ENCODE assay signal across 8 mouse cellular contexts in genomic region chr11:60811054-60811460, GRCm38 (mm10). TPM values are rescaled to one million over a fixed set of nuclear protein-coding genes. Genes with fewer than 3 reads are reported as not detected.
DNase-seq lines count a peak whose midpoint lies in the region; ATAC-seq lines count a peak whose summit lies in the region.

No protein-coding gene starts in this region.

- no peaks in the 10 kb centered on the region for H3K36me3 ChIP-seq in hindbrain, embryonic 15.5 days
- no peaks in the 10 kb centered on the region for H3K36me3 ChIP-seq in macrophage (ENCODE audit: inconsistent target)

- under 1% methylated on average over 29 of the region's 29 CpGs for WGBS in hindbrain, embryonic 15.5 days
- WGBS in macrophage (ENCODE audit: missing documents), result 0% methylated on average over 20 of the region's 29 CpGs

- peak overlapping the region; percentile 50 for H3K4me3 ChIP-seq in hindbrain, embryonic 15.5 days
- peak overlapping the region; percentile 47 for H3K4me3 ChIP-seq in macrophage (ENCODE audit: inconsistent target)

- H3K9me3 ChIP-seq in hindbrain, embryonic 15.5 days, result no peaks in the 10 kb centered on the region

- peak; percentile 100 for ATAC-seq in hindbrain, embryonic 15.5 days (ENCODE audit: low FRiP score, low read depth)

- H3K27ac ChIP-seq in hindbrain, embryonic 15.5 days (replicated peaks), result no peak overlapping the region
- no peak overlapping the region for H3K27ac ChIP-seq in macrophage

- H3K4me1 ChIP-seq in hindbrain, embryonic 15.5 days (replicated peaks), result peaks cover 14% of the 10 kb centered on the region

- H3K4me2 ChIP-seq in hindbrain, embryonic 15.5 days, result peak overlapping the region; percentile 93

- H3K79me2 ChIP-seq in macrophage (ENCODE audit: inconsistent target), result no peaks in the 10 kb centered on the region

- no peak overlapping the region for H3K9ac ChIP-seq in hindbrain, embryonic 15.5 days

- peak; percentile 93 for DNase-seq in T-cell, adult 2 months (ENCODE audit: low spot score)
- peak; percentile 77 to 87 for DNase-seq in cerebellum, postnatal 36 days
- peak; percentile 86 to 87 for DNase-seq in frontal cortex, postnatal 36 days (ENCODE audit: low spot score in 2 of 2)
- DNase-seq in left cerebral cortex, adult 18-20 months (ENCODE audit: low spot score in 2 of 2), result peak; percentile 88 to 91
- DNase-seq in right cerebral cortex, adult 18-20 months, result peak; percentile 93
- peak; percentile 86 for DNase-seq in urinary bladder, postnatal 10 days (ENCODE audit: low spot score)

- H3K27me3 ChIP-seq in hindbrain, embryonic 15.5 days, result no peaks in the 10 kb centered on the region

RNA-seq across cellular contexts. Expression of gene Shmt1, which starts 0.5 kb away (rescaled TPM):
- 10.0 TPM in 2 replicates for polyA plus RNA-seq in hindbrain, embryonic 15.5 days (2015; fragmentation: Nextera tagmentation; extraction: Ambion mirVana)
- 1 to 10 TPM; 1.7 to 3.7 TPM for total RNA-seq in left cerebral cortex, adult 18-20 months (2021)
- 1 to 10 TPM in 23 of 26 experiments, under 1 TPM in 2, not detected in 1; 0.62 to 7.6 (median 4.6) TPM for total RNA-seq in macrophage (2018; cell fraction: chromatin; rRNA removed)
- total RNA-seq in macrophage (2018; cell fraction: cytosol; rRNA removed), result 1 to 10 TPM in 23 of 26 experiments, under 1 TPM in 3; 0.68 to 3.3 (median 1.6) TPM
- 1 to 10 TPM in 20 of 26 experiments, under 1 TPM in 6; 0.63 to 9.0 (median 1.9) TPM for total RNA-seq in macrophage (2018; cell fraction: nucleus; rRNA removed)
- 1.6 to 3.9 TPM (median 2.6 TPM) in 3 replicates for polyA plus RNA-seq in macrophage (2018)

RNA-seq across cellular contexts. Expression of gene Dhrs7b, which starts 19.4 kb away (rescaled TPM):
- 35.0 and 36.5 TPM in 2 replicates for polyA plus RNA-seq in hindbrain, embryonic 15.5 days (2015; fragmentation: Nextera tagmentation; extraction: Ambion mirVana)
- total RNA-seq in left cerebral cortex, adult 18-20 months (2021), result 10 to 100 TPM; 26.6 to 31.6 TPM
- 10 to 100 TPM in 5 of 26 experiments, 1 to 10 TPM in 21; 1.1 to 13.4 (median 6.5) TPM for total RNA-seq in macrophage (2018; cell fraction: chromatin; rRNA removed)
- 10 to 100 TPM; 10.9 to 21.8 (median 17.9) TPM for total RNA-seq in macrophage (2018; cell fraction: cytosol; rRNA removed)
- total RNA-seq in macrophage (2018; cell fraction: nucleus; rRNA removed), result 10 to 100 TPM in 16 of 26 experiments, 1 to 10 TPM in 10; 3.4 to 20.5 (median 11.3) TPM
- polyA plus RNA-seq in macrophage (2018), result 13.5 to 24.5 TPM (median 13.5 TPM) in 3 replicates

RNA-seq across cellular contexts. Expression of gene Smcr8, which starts 33.7 kb away (rescaled TPM):
- polyA plus RNA-seq in hindbrain, embryonic 15.5 days (2015; fragmentation: Nextera tagmentation; extraction: Ambion mirVana), result 5.7 and 6.7 TPM in 2 replicates
- 10 to 100 TPM; 33.0 to 33.7 TPM for total RNA-seq in left cerebral cortex, adult 18-20 months (2021)
- 100 to 1,000 TPM in 22 of 26 experiments, 10 to 100 TPM in 4; 68.9 to 172 (median 129) TPM for total RNA-seq in macrophage (2018; cell fraction: chromatin; rRNA removed)
- total RNA-seq in macrophage (2018; cell fraction: cytosol; rRNA removed), result 10 to 100 TPM; 47.7 to 85.9 (median 63.1) TPM
- total RNA-seq in macrophage (2018; cell fraction: nucleus; rRNA removed), result 100 to 1,000 TPM in 24 of 26 experiments, 10 to 100 TPM in 2; 91.5 to 200 (median 155) TPM
- polyA plus RNA-seq in macrophage (2018), result 33.1 to 38.1 TPM (median 34.4 TPM) in 3 replicates

RNA-seq across cellular contexts. Expression of gene Top3a, which starts 33.9 kb away (rescaled TPM):
- polyA plus RNA-seq in hindbrain, embryonic 15.5 days (2015; fragmentation: Nextera tagmentation; extraction: Ambion mirVana), result 7.9 and 8.9 TPM in 2 replicates
- 1 to 10 TPM; 5.0 to 5.3 TPM for total RNA-seq in left cerebral cortex, adult 18-20 months (2021)
- total RNA-seq in macrophage (2018; cell fraction: chromatin; rRNA removed), result 10 to 100 TPM; 13.4 to 79.6 (median 48.4) TPM
- total RNA-seq in macrophage (2018; cell fraction: cytosol; rRNA removed), result 10 to 100 TPM in 19 of 26 experiments, 1 to 10 TPM in 7; 4.3 to 15.9 (median 11.8) TPM
- 10 to 100 TPM in 25 of 26 experiments, 1 to 10 TPM in 1; 7.2 to 43.0 (median 31.6) TPM for total RNA-seq in macrophage (2018; cell fraction: nucleus; rRNA removed)
- 8.7 to 12.0 TPM (median 11.4 TPM) in 3 replicates for polyA plus RNA-seq in macrophage (2018)
